Mouse (Mus musculus) E14TG2a.4 (cell line): ENCODE results near the gene Rasd2.
A peak's percentile ranks its signal among the peaks of the same experiment; 100 is the strongest.

ENCODE experiments used
- H3K27me3 ChIP-seq: 2 replicates; pipeline ENCODE4 v1.6.1; 2014; ENCODE audit warnings: low read length, control low read depth; ENCODE audit not compliant: insufficient read depth
- H3K36me3 ChIP-seq: 2 replicates; pipeline ENCODE4 v1.6.1; 2014; ENCODE audit warnings: low read length, control low read depth; ENCODE audit not compliant: insufficient read depth
- H3K4me1 ChIP-seq: replicated peaks from 2 replicates; pipeline ENCODE4 v1.6.1; 2014; ENCODE audit warnings: low read depth, low read length, control low read depth
- H3K4me3 ChIP-seq: replicated peaks from 2 replicates; pipeline ENCODE4 v1.5.1; 2014; ENCODE audit warnings: mild to moderate bottlenecking, low read length
- H3K9me3 ChIP-seq: 2 replicates; pipeline ENCODE4 v1.6.1; 2014; ENCODE audit warnings: low read length, control low read depth
- CTCF ChIP-seq: conservative IDR thresholded peaks from 2 replicates; pipeline ENCODE4 v1.5.1; 2014; ENCODE audit warnings: low read length
- NANOG ChIP-seq: IDR thresholded peaks from 2 replicates; pipeline ENCODE4 v1.6.1; 2014; ENCODE audit warnings: borderline replicate concordance, low read length, mixed read lengths
- POU5F1 ChIP-seq: IDR thresholded peaks from 2 replicates; pipeline ENCODE4 v1.6.1; 2014; ENCODE audit warnings: low read length, borderline replicate concordance

Gene Rasd2

GRCm38 (mm10) chr8:75213686-75214085 lies at the start of gene Rasd2:
Rasd2 (plus strand) TSS chr8:75213944.
- H3K27me3 ChIP-seq: peaks cover 89% of the 10 kb centered on the region
- TF ChIP-seq POU5F1: no peak
- TF ChIP-seq CTCF: no peak
- H3K4me3 ChIP-seq: peak within 1 kb of the TSS; percentile 80
- no peaks in the 10 kb centered on the region for H3K36me3 ChIP-seq
- no peaks in the 10 kb centered on the region; the same call in 1 of the 2 replicates for H3K9me3 ChIP-seq
- H3K4me1 ChIP-seq: peaks cover 17% of the 10 kb centered on the region

- TF ChIP-seq CTCF (no peak), POU5F1 (no peak), NANOG (no peak)
- no peaks in the 10 kb centered on the region for H3K4me1 ChIP-seq
- no peaks in the 10 kb centered on the region for H3K9me3 ChIP-seq
- H3K36me3 ChIP-seq: no peaks in the 10 kb centered on the region
- no peak overlapping the region for H3K4me3 ChIP-seq
- peaks cover 7% of the 10 kb centered on the region; the same call in 1 of the 2 replicates for H3K27me3 ChIP-seq
These were observed 44.4 kb upstream of the Rasd2 start for GRCm38 (mm10) chr8:75169363-75169762.

- TF ChIP-seq POU5F1: no peak
- no peak overlapping the region for H3K4me3 ChIP-seq
- no peaks in the 10 kb centered on the region for H3K4me1 ChIP-seq
- no peaks in the 10 kb centered on the region for H3K36me3 ChIP-seq
- no peaks in the 10 kb centered on the region for H3K9me3 ChIP-seq
- peaks cover 8% of the 10 kb centered on the region for H3K27me3 ChIP-seq
These were observed 41.6 kb upstream of the Rasd2 start for GRCm38 (mm10) chr8:75172009-75172685.

GRCm38 (mm10) chr8:75193022-75193421 lies 20.7 kb upstream of the Rasd2 start:
- Histone ChIP-seq H3K27me3 (peaks cover 6% of the 10 kb centered on the region), H3K4me1 (peaks cover 25% of the 10 kb centered on the region), H3K36me3 (no peaks in the 10 kb centered on the region), H3K9me3 (no peaks in the 10 kb centered on the region), H3K4me3 (no peak overlapping the region)
- TF ChIP-seq POU5F1 (no peak), CTCF (no peak), NANOG (no peak)

- H3K4me1 ChIP-seq: peaks cover 35% of the 10 kb centered on the region
- H3K27me3 ChIP-seq: peaks cover 4% of the 10 kb centered on the region; the same call in 1 of the 2 replicates
- no peaks in the 10 kb centered on the region for H3K36me3 ChIP-seq
- TF ChIP-seq NANOG: no peak
- TF ChIP-seq POU5F1: peak; percentile 36; the same call in 1 of the 2 replicates
- H3K4me3 ChIP-seq: no peak overlapping the region
- no peaks in the 10 kb centered on the region for H3K9me3 ChIP-seq
These were observed 19.2 kb upstream of the Rasd2 start for GRCm38 (mm10) chr8:75194473-75195071.

GRCm38 (mm10) chr8:75197170-75197569 lies 16.6 kb upstream of the Rasd2 start:
- H3K4me1 ChIP-seq: peaks cover 42% of the 10 kb centered on the region
- no peak overlapping the region for H3K4me3 ChIP-seq
- H3K27me3 ChIP-seq: peaks cover 5% of the 10 kb centered on the region; the same call in 1 of the 2 replicates
- H3K9me3 ChIP-seq: no peaks in the 10 kb centered on the region
- TF ChIP-seq NANOG: no peak
- no peak for TF ChIP-seq CTCF
- TF ChIP-seq POU5F1: no peak
- no peaks in the 10 kb centered on the region for H3K36me3 ChIP-seq

- H3K27me3 ChIP-seq: peaks cover 6% of the 10 kb centered on the region
- no peaks in the 10 kb centered on the region for H3K36me3 ChIP-seq
- TF ChIP-seq POU5F1: no peak
- TF ChIP-seq NANOG: no peak
- TF ChIP-seq CTCF: no peak
- no peaks in the 10 kb centered on the region for H3K9me3 ChIP-seq
- H3K4me3 ChIP-seq: no peak overlapping the region
- H3K4me1 ChIP-seq: peaks cover 39% of the 10 kb centered on the region
These were observed 15.9 kb upstream of the Rasd2 start for GRCm38 (mm10) chr8:75197862-75198261.

GRCm38 (mm10) chr8:75198300-75198699 lies 15.4 kb upstream of the Rasd2 start:
- Histone ChIP-seq H3K4me1 (peaks cover 36% of the 10 kb centered on the region), H3K27me3 (peaks cover 10% of the 10 kb centered on the region), H3K4me3 (no peak overlapping the region), H3K36me3 (no peaks in the 10 kb centered on the region), H3K9me3 (no peaks in the 10 kb centered on the region)
- TF ChIP-seq CTCF (no peak), NANOG (no peak), POU5F1 (no peak)

GRCm38 (mm10) chr8:75198988-75199765 lies 14.6 kb upstream of the Rasd2 start:
- no peak for TF ChIP-seq NANOG
- TF ChIP-seq CTCF: no peak
- TF ChIP-seq POU5F1: no peak
- H3K4me3 ChIP-seq: no peak overlapping the region

More at GRCm38 (mm10) chr8:75198988-75199765, 14.6 kb upstream of the Rasd2 start:
- peaks cover 30% of the 10 kb centered on the region for H3K4me1 ChIP-seq
- H3K9me3 ChIP-seq: no peaks in the 10 kb centered on the region
- peaks cover 18% of the 10 kb centered on the region for H3K27me3 ChIP-seq
- H3K36me3 ChIP-seq: no peaks in the 10 kb centered on the region
